Mouse (Mus musculus) erythroblast, adult 5-6 weeks (primary cell): Measurements from ENCODE around the gene Atoh1. TPM values are rescaled to one million over a fixed set of nuclear protein-coding genes. Genes with fewer than 3 reads are reported as not detected.

Experiments used
- ATAC-seq: replicated peaks from 2 replicates; pipeline ENCODE4 v1.8.0; 2016; ENCODE audit warnings: moderate number of reproducible peaks, mild to moderate bottlenecking, moderate TSS enrichment, inconsistent platforms; ENCODE audit not compliant: poor library complexity, low FRiP score, severe bottlenecking
- total RNA-seq, 2 experiments: library from RNA; stranded (forward) in 1 of 2; stranded (reverse) in 1 of 2; fragments of 150-400 nt in 1 of 2; fragments of 200-764, 138-1000 nt in 1 of 2; gene quantifications; 2 replicates each; pipeline versions ENCODE4 v1.2.3 to v1.2.4; 2015 to 2017; ENCODE audit warnings: low replicate concordance in 2 of 2

The Atoh1 gene
- not detected in 2 replicates for total RNA-seq (2015; ENCODE audit: low replicate concordance)
- not detected in 2 replicates for total RNA-seq (2017; ENCODE audit: low replicate concordance)

DNA sequence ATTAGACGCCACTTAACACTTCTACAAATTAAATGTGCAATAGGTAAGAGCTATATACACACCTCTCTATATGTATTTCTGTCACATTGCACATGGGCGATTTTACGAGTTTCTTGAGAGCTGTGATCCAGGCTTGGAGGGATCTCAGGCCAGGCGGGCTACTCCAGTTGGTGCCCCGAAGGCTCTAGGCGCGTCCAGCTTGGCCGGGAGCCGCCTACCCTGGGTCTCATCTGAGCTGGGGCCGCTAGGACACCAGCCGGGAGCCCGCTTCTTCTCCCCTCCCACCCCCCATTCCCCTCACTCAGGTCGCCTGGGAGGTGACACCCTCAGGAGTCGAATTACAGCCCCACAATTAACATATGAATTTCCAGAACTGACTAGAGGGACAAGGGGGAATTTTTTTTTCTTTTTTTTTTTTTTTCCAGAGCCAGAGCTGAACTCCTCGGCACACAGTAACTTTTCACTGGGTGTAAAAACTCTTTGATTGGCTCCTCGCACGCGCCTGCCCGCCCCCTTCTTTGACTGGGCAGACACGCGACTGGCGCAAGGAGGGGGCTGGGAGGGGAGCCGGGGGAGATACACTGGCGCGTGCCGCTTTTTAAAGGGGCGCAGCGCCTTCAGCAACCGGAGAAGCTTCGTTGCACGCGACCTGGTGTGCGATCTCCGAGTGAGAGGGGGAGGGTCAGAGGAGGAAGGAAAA is at the start of gene Atoh1:
Atoh1 (plus strand) TSS at position 627 of the 700 bp plus-strand sequence.
- no peak for ATAC-seq

DNA sequence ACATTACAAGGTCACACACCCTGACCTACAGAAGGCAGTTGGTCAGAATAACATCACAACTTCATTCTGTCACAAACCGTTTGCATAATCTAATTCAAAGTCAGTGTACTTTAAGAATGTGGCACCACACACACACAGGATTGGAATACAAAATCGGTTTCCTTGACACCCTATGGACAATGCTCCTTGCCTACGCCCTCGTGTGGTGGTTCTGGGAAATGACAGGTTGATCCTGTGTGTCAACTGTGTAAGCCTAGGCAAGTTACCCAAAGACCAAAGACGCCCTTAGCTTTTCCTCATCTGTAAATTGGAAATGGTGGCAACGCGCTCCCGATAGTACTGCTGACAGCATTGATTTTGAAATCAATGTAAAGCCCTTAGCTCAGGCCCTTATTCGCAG is 45.0 kb upstream of the Atoh1 start:
- ATAC-seq = no peak

- no peak for ATAC-seq
Observed at GRCm38 (mm10) chr6:64684973-64685372, 44.0 kb upstream of the Atoh1 start.

- no peak for ATAC-seq
Observed at GRCm38 (mm10) chr6:64688181-64688944, 40.6 kb upstream of the Atoh1 start.

GRCm38 (mm10) chr6:64694688-64695087 is 34.2 kb upstream of the Atoh1 start:
- ATAC-seq = no peak

- no peak for ATAC-seq
Observed at GRCm38 (mm10) chr6:64703659-64704058, 25.3 kb upstream of the Atoh1 start.

- no peak for ATAC-seq
Observed at GRCm38 (mm10) chr6:64727751-64728403, 1.0 kb upstream of the Atoh1 start.

GRCm38 (mm10) chr6:64729231-64730011 is 496 bp downstream of the Atoh1 start:
- ATAC-seq = no peak

- no peak for ATAC-seq
Observed at GRCm38 (mm10) chr6:64730030-64730429, 1.1 kb downstream of the Atoh1 start.

DNA sequence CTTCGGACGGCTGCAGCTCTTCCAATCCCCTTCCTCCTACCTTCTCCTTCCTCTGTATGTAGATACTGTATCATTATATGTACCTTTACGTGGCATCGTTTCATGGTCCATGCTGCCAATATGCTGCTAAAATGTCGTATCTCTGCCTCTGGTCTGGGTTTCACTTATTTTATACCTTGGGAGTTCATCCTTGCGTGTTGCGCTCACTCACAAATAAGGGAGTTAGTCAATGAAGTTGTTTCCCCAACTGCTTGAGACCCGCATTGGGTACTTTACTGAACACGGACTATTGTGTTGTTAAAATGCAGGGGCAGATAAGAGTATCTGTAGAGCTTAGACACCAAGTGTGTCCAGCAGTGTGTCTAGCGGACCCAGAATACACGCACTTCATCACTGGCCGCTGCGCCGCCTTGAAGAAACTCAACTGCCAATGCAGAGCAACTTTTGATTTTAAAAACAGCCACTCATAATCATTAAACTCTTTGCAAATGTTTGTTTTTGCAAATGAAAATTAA is 1.6 kb downstream of the Atoh1 start:
- no peak for ATAC-seq

GRCm38 (mm10) chr6:64731126-64731525 is 2.2 kb downstream of the Atoh1 start:
- ATAC-seq = no peak

DNA sequence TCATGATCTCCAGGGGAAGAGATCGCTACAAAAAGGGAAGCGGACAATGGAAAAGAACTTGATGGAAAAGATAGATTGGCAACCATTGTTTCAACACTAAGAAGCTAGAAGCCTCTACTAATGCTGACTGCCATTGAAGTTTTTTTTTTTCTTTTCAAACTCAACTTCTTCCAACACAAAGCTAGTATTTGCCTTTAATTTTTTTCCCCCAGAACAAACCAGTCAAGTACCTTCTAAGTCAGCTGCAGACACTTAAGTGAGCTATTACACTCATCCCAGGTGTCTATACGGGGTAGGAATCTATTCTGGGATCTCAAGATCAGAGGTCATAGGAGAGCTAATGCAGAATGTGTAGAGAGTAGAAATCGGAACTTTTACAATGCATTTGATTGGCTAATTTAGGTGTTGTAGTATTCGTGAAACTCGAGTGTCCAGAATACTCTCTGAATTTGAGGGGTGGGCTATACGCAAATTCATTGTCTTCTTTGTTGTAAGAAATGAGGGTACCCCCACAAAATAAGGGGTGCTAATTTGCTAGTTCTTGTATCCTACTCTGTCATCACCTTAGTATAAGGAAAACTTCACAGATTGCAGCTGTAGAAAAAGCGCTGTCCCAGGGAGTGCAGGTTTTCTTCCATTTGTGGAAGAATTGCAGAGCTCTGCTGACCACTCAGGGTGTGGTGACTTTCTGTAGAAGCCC is 2.8 kb downstream of the Atoh1 start:
- ATAC-seq = no peak

GRCm38 (mm10) chr6:64733311-64733710 is 4.4 kb downstream of the Atoh1 start:
- ATAC-seq = no peak

GRCm38 (mm10) chr6:64734441-64735320 is 5.8 kb downstream of the Atoh1 start:
- ATAC-seq = no peak

- no peak for ATAC-seq
Observed at GRCm38 (mm10) chr6:64736317-64736716, 7.4 kb downstream of the Atoh1 start.

GRCm38 (mm10) chr6:64742915-64743489 is 14.1 kb downstream of the Atoh1 start:
- no peak for ATAC-seq

- ATAC-seq = no peak
Observed at GRCm38 (mm10) chr6:64754515-64754914, 25.6 kb downstream of the Atoh1 start.

DNA sequence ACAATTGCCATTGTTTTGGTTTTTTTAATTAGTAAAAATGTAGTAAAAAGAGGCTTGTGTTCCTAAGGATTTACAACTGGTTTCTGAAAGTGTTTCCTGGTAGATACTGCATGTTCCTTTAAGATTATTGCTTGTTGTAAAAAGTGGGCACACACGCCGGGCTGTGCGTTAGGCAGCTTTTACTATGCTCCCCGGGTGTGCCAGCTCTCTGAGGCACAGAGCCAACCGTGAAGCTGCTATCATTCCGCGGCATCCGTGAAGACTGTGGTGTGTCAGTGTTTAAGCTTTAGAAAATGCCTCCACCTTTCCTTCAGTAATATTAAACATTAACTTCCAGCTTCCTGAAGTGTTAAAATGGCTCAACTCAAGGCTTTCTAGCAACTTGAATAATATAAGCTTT is 35.0 kb downstream of the Atoh1 start:
- no peak for ATAC-seq
